Mouse (Mus musculus) liver, postnatal 0 days (tissue): Measurements from ENCODE around the gene Gm20388. TPM values are rescaled to one million over a fixed set of nuclear protein-coding genes. Genes with fewer than 3 reads are reported as not detected.

Source experiments
- ATAC-seq: fragments of 200-750 bp; cut with Nextera tagmentation; 2 replicates; pipeline ENCODE4 v1.8.0; 2017; ENCODE audit warnings: mild to moderate bottlenecking, moderate library complexity
- DNase-seq: peaks from one replicate; pipeline ENCODE4 v3.0.0-alpha.2; 2016
- H3K27ac ChIP-seq: fragments of 300-500 bp; sonication (generic); 2 replicates; pipeline ENCODE4 v1.5.1; 2014; ENCODE audit warnings: antibody characterized with exemption, moderate library complexity, mild to moderate bottlenecking, low read depth
- H3K27me3 ChIP-seq: fragments of 300-500 bp; sonication (generic); 2 replicates; pipeline ENCODE4 v1.6.1; 2014; ENCODE audit warnings: low read length, control low read depth, mixed read lengths; ENCODE audit not compliant: insufficient read depth
- H3K36me3 ChIP-seq: fragments of 300-500 bp; sonication (generic); replicated peaks from 2 replicates; pipeline ENCODE4 v1.6.1; 2014; ENCODE audit warnings: mild to moderate bottlenecking, control low read depth, low read length, moderate library complexity, mixed read lengths; ENCODE audit not compliant: insufficient read depth
- H3K4me1 ChIP-seq: fragments of 300-500 bp; sonication (generic); 2 replicates; pipeline ENCODE4 v1.6.1; 2014; ENCODE audit warnings: antibody characterized with exemption, mild to moderate bottlenecking, control low read depth; ENCODE audit not compliant: insufficient read depth
- H3K4me2 ChIP-seq: fragments of 300-500 bp; sonication (generic); 2 replicates; pipeline ENCODE4 v1.6.1; 2014; ENCODE audit warnings: low read depth, mild to moderate bottlenecking, low read length, moderate library complexity, mixed read lengths
- H3K4me3 ChIP-seq: fragments of 300-500 bp; sonication (generic); 2 replicates; pipeline ENCODE4 v1.5.1; 2014; ENCODE audit warnings: low read depth, low read length
- H3K9ac ChIP-seq: fragments of 300-500 bp; sonication (generic); replicated peaks from 2 replicates; pipeline ENCODE4 v1.6.1; 2014; ENCODE audit warnings: mild to moderate bottlenecking, moderate library complexity
- H3K9me3 ChIP-seq: fragments of 300-500 bp; sonication (generic); 2 replicates; pipeline ENCODE4 v1.6.1; 2016; ENCODE audit warnings: mild to moderate bottlenecking, control low read depth, low read length, mixed read lengths
- CTCF ChIP-seq: sonication (generic); IDR thresholded peaks from 2 replicates; pipeline ENCODE4 v1.5.1; 2016; ENCODE audit warnings: antibody characterized with exemption, low read depth
- EP300 ChIP-seq: IDR thresholded peaks from 2 replicates; pipeline ENCODE4 v1.6.1; 2016; ENCODE audit warnings: antibody characterized with exemption, low read depth, mild to moderate bottlenecking
- WGBS: fragments of 180-500 bp; shearing (Covaris S2); extraction: QIAGEN DNeasy Blood & Tissue Kit; methylation state at CpG from one replicate; pipeline ENCODE4 v1.1.7; 2014; ENCODE audit not compliant: insufficient replicate concordance; 5-methylcytosine and 5-hydroxymethylcytosine counted together
- polyA plus RNA-seq: library from polyadenylated mRNA; unstranded; fragments of >200 nt; fragmentation: Nextera tagmentation; extraction: Ambion mirVana; gene quantifications from 2 replicates; pipeline ENCODE4 v1.2.1, GENCODE M21; 2015

The Gm20388 gene
- polyA plus RNA-seq, 1 experiment from 2014 or later, result not detected

DNA sequence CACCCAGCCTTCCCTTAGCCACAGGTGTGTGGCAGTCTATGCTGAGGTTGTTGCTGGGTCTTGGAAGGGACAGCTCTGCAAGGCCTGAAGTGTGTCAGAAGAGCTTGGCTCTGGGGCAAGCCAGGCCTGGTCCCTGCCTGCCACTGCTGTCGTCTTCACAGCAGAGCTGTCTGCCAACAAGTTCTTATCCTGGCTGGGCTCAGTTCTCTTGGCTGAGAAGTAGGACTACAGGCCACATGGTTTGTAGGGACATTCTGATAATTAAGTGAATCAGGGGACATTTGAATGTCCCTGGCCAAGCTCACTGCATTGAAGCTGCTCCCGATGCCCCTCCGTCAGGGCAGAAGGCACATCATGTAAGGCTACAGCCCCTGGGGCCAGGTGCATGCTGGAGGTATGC, 321.2 kb downstream of the Gm20388 start:
- H3K9me3 ChIP-seq, result no peaks in the 10 kb centered on the region
- no peak overlapping the region for H3K4me2 ChIP-seq
- DNase-seq (no peak), ATAC-seq (no peak)
- H3K27me3 ChIP-seq, result peaks cover 46% of the 10 kb centered on the region
- H3K27ac ChIP-seq, result no peak overlapping the region
- peaks cover 11% of the 10 kb centered on the region for H3K4me1 ChIP-seq
- no peak overlapping the region for H3K9ac ChIP-seq
- TF ChIP-seq EP300 (no peak), CTCF (no peak)
- no peak overlapping the region for H3K4me3 ChIP-seq
- H3K36me3 ChIP-seq, result no peaks in the 10 kb centered on the region
- WGBS, result 80% methylated on average over 3 of the region's 3 CpGs

DNA sequence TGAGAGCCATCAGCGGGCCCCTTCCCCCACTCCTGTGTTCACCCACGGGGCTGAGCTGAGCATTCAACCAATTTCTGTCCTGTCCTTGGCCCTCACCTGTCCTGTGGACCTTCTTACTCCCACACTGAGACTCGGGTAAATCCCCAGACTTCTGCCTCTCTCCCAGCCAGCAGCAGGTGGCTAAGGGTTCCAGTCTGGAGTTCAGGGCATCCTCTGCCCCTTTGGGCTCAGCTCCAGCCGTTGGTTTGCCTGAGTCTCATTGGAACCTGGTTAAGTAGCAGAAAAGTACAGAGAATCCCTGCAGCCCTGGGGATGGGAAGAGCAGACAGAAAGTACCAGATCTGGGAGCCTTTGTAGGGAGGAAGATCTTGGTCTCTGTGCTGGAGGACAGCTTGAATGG, 321.8 kb downstream of the Gm20388 start:
- no peak for ATAC-seq

DNA sequence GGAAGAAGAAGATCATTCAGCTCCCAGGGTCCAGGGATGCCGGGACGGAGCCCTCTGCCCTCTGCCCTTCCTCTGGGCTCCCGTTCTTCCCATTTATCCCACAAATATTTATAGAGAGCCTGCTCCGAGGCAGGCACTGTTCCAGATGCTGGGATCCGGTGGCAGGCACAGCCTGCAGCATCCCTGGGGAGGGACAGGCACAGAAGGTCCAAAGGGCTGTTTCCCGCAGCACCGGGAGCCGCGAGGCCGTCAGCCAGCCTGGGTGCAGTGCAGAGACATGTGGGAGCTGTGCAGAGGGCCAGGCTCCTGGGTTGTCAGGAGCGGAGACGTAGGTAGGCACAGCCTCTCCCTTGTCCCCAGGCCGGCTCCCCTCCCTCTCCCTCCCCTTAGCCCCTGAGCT, 322.3 kb downstream of the Gm20388 start:
- Histone ChIP-seq H3K9ac (no peak overlapping the region), H3K4me3 (no peak overlapping the region), H3K4me2 (no peak overlapping the region), H3K9me3 (no peaks in the 10 kb centered on the region), H3K27me3 (peaks cover 36% of the 10 kb centered on the region), H3K4me1 (peaks cover 11% of the 10 kb centered on the region), H3K36me3 (no peaks in the 10 kb centered on the region), H3K27ac (no peak overlapping the region)
- DNase-seq, result no peak
- ATAC-seq, result no peak
- TF ChIP-seq EP300, result no peak
- no peak for TF ChIP-seq CTCF
- WGBS, result 52% methylated on average over 13 of the region's 13 CpGs

More for the DNA sequence above, 321.8 kb downstream of the Gm20388 start:
- Histone ChIP-seq H3K9ac (no peak overlapping the region), H3K36me3 (no peaks in the 10 kb centered on the region), H3K27me3 (peaks cover 41% of the 10 kb centered on the region), H3K4me2 (no peak overlapping the region), H3K9me3 (no peaks in the 10 kb centered on the region), H3K4me3 (no peak overlapping the region), H3K27ac (no peak overlapping the region), H3K4me1 (peaks cover 11% of the 10 kb centered on the region)
- TF ChIP-seq EP300 (no peak), CTCF (no peak)
- no peak for DNase-seq
- 41% methylated on average over 4 of the region's 4 CpGs for WGBS

DNA sequence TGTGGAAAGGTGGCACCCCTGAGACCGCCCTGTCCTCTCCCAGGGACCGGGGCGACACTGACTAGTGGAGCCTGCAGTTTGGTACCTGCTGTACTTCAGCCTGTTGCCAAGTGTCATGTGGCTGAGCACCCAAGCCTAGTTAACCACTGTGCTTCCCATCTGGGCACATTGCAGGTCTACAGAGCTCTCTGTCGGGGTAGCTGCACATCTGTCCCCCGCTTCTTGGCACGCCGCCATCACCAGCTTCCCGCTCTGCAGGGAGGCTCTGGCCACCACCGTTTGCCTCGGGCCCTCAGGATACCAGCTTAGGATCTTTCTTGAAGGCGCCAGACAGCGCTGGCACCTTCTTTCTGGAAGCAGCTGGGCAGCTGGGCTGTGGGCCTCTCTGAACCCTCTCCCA, 323.8 kb downstream of the Gm20388 start:
- WGBS, result 68% methylated on average over 12 of the region's 12 CpGs

DNA sequence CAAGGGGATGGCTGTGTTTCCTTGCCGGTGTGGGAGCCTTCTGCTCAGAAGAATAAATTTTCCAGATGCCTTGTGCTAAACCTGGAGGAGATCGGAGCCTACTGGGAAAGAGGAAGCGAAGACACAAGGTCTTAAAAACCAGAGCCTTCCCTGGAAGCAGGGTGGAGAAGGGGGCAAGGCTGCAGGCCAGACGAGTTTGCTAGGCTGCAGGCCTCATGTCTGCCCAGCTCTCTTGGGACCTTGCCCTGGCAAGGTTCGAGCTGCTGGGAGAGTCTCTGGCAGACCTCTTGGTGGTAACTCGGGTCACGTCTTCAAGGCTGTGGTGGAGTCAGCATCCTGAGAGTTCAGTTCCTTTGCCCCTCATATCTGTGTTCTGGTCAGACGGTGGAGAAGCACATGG, 324.2 kb downstream of the Gm20388 start:
- 74% methylated on average over 8 of the region's 8 CpGs for WGBS
- TF ChIP-seq CTCF (no peak), EP300 (no peak)

More for the DNA sequence above, 323.8 kb downstream of the Gm20388 start:
- TF ChIP-seq EP300, result no peak
- Histone ChIP-seq H3K4me1 (peaks cover 5% of the 10 kb centered on the region), H3K27ac (no peak overlapping the region), H3K9ac (no peak overlapping the region), H3K9me3 (no peaks in the 10 kb centered on the region), H3K27me3 (peaks cover 24% of the 10 kb centered on the region), H3K4me2 (no peak overlapping the region), H3K36me3 (no peaks in the 10 kb centered on the region), H3K4me3 (no peak overlapping the region)
- ATAC-seq (no peak), DNase-seq (no peak)

DNA sequence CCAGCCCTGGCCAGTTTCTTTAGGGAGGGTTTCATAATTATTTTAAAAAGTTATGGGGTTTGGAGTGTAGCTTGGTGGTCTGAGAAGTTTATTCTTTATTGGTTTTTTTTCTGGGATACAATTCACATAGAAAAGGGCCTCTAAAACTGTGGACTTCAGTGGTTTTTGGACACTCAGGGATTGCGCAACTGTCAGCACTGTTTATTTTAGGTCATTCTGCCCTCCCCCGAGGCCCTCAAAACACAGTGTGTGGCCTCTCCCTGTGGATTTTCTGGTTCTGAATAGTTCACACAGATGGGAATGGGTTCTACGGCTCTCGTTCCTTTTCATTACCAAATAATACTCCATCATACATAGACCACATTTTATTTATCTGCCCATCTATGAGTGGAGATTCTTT, 332.6 kb downstream of the Gm20388 start:
- DNase-seq (no peak), ATAC-seq (peak; percentile 28; the same call in 1 of the 2 replicates)

More for the DNA sequence above, 324.2 kb downstream of the Gm20388 start:
- Histone ChIP-seq H3K27me3 (peaks cover 20% of the 10 kb centered on the region), H3K9ac (no peak overlapping the region), H3K4me1 (peaks cover 1% of the 10 kb centered on the region), H3K4me3 (no peak overlapping the region), H3K9me3 (no peaks in the 10 kb centered on the region), H3K36me3 (no peaks in the 10 kb centered on the region), H3K27ac (no peak overlapping the region), H3K4me2 (no peak overlapping the region)
- ATAC-seq (no peak), DNase-seq (no peak)

More for the DNA sequence above, 332.6 kb downstream of the Gm20388 start:
- Histone ChIP-seq H3K27me3 (no peaks in the 10 kb centered on the region), H3K9me3 (peaks cover 5% of the 10 kb centered on the region; the same call in 1 of the 2 replicates), H3K4me1 (no peaks in the 10 kb centered on the region), H3K36me3 (no peaks in the 10 kb centered on the region), H3K9ac (no peak overlapping the region), H3K4me3 (no peak overlapping the region), H3K4me2 (no peak overlapping the region), H3K27ac (no peak overlapping the region)
- 52% methylated on average over 4 of the region's 4 CpGs for WGBS
- TF ChIP-seq CTCF (no peak), EP300 (no peak)
